Mouse (Mus musculus): ENCODE results near the gene Spp2. TPM values are rescaled to one million over a fixed set of nuclear protein-coding genes. Genes with fewer than 3 reads are reported as not detected.

The Spp2 gene
- polyA plus RNA-seq, 1 experiment from 2014 or later, result not detected

GRCm38 (mm10) chr1:88456451-88457072, 49.8 kb downstream of the Spp2 start:
- Histone ChIP-seq H3K27ac (ENCODE audit: low read depth, low read length) (no peak overlapping the region), H3K4me3 (ENCODE audit: low read depth, low read length) (no peak overlapping the region), H3K4me1 (replicated peaks; ENCODE audit: control insufficient read depth, insufficient read depth, low read length) (no peaks in the 10 kb centered on the region), H3K9me3 (ENCODE audit: control insufficient read depth, low read length) (no peaks in the 10 kb centered on the region), H3K36me3 (ENCODE audit: control insufficient read depth, insufficient read depth, low read length) (no peaks in the 10 kb centered on the region), H3K4me2 (replicated peaks; ENCODE audit: low read depth, low read length) (no peak overlapping the region), H3K9ac (ENCODE audit: low read depth, low read length) (no peak overlapping the region), H3K27me3 (ENCODE audit: control insufficient read depth, insufficient read depth, low read length) (no peaks in the 10 kb centered on the region)
- 57% methylated on average over 14 of the region's 14 CpGs for WGBS
- DNase-seq (ENCODE audit: low spot score) (peak; percentile 87), ATAC-seq (ENCODE audit: low FRiP score) (peak; percentile 65)

GRCm38 (mm10) chr1:88459196-88459595, 52.4 kb downstream of the Spp2 start:
- no peak overlapping the region for H3K4me2 ChIP-seq (replicated peaks; ENCODE audit: low read depth, low read length)
- no peak overlapping the region for H3K9ac ChIP-seq (ENCODE audit: low read depth, low read length)
- H3K9me3 ChIP-seq (ENCODE audit: control insufficient read depth, low read length), result no peaks in the 10 kb centered on the region
- no peaks in the 10 kb centered on the region for H3K27me3 ChIP-seq (ENCODE audit: control insufficient read depth, insufficient read depth, low read length)
- no peaks in the 10 kb centered on the region for H3K4me1 ChIP-seq (replicated peaks; ENCODE audit: control insufficient read depth, insufficient read depth, low read length)
- no peaks in the 10 kb centered on the region for H3K36me3 ChIP-seq (ENCODE audit: control insufficient read depth, insufficient read depth, low read length)
- no peak for DNase-seq (ENCODE audit: low spot score)
- no peak overlapping the region for H3K27ac ChIP-seq (ENCODE audit: low read depth, low read length)
- ATAC-seq (ENCODE audit: low FRiP score), result no peak
- WGBS, result 90% methylated on average over 4 of the region's 4 CpGs
- no peak overlapping the region for H3K4me3 ChIP-seq (ENCODE audit: low read depth, low read length)

GRCm38 (mm10) chr1:88459655-88460054, 52.9 kb downstream of the Spp2 start:
- H3K4me2 ChIP-seq (replicated peaks; ENCODE audit: low read depth, low read length), result no peak overlapping the region
- H3K4me3 ChIP-seq (ENCODE audit: low read depth, low read length), result no peak overlapping the region
- DNase-seq (ENCODE audit: low spot score) (no peak), ATAC-seq (ENCODE audit: low FRiP score) (no peak)
- H3K4me1 ChIP-seq (replicated peaks; ENCODE audit: control insufficient read depth, insufficient read depth, low read length), result no peaks in the 10 kb centered on the region
- no peaks in the 10 kb centered on the region for H3K9me3 ChIP-seq (ENCODE audit: control insufficient read depth, low read length)
- H3K36me3 ChIP-seq (ENCODE audit: control insufficient read depth, insufficient read depth, low read length), result no peaks in the 10 kb centered on the region
- H3K9ac ChIP-seq (ENCODE audit: low read depth, low read length), result no peak overlapping the region
- 72% methylated on average over 5 of the region's 5 CpGs for WGBS
- H3K27ac ChIP-seq (ENCODE audit: low read depth, low read length), result no peak overlapping the region
- no peaks in the 10 kb centered on the region for H3K27me3 ChIP-seq (ENCODE audit: control insufficient read depth, insufficient read depth, low read length)

- H3K27me3 ChIP-seq (ENCODE audit: control insufficient read depth, insufficient read depth, low read length), result no peaks in the 10 kb centered on the region
- H3K4me1 ChIP-seq (replicated peaks; ENCODE audit: control insufficient read depth, insufficient read depth, low read length), result no peaks in the 10 kb centered on the region
- H3K4me2 ChIP-seq (replicated peaks; ENCODE audit: low read depth, low read length), result no peak overlapping the region
- H3K4me3 ChIP-seq (ENCODE audit: low read depth, low read length), result no peak overlapping the region
- no peak for ATAC-seq (ENCODE audit: low FRiP score)
- no peaks in the 10 kb centered on the region for H3K36me3 ChIP-seq (ENCODE audit: control insufficient read depth, insufficient read depth, low read length)
- H3K9ac ChIP-seq (ENCODE audit: low read depth, low read length), result no peak overlapping the region
- 44% methylated on average over 1 of the region's 1 CpGs for WGBS
- H3K9me3 ChIP-seq (ENCODE audit: control insufficient read depth, low read length), result no peaks in the 10 kb centered on the region
- no peak for DNase-seq (ENCODE audit: low spot score)
- no peak overlapping the region for H3K27ac ChIP-seq (ENCODE audit: low read depth, low read length)
Measured at GRCm38 (mm10) chr1:88461096-88461495, 54.3 kb downstream of the Spp2 start.

- 54% methylated on average over 6 of the region's 6 CpGs for WGBS
- Histone ChIP-seq H3K4me1 (replicated peaks; ENCODE audit: control insufficient read depth, insufficient read depth, low read length) (no peaks in the 10 kb centered on the region), H3K4me3 (ENCODE audit: low read depth, low read length) (no peak overlapping the region), H3K4me2 (replicated peaks; ENCODE audit: low read depth, low read length) (no peak overlapping the region), H3K36me3 (ENCODE audit: control insufficient read depth, insufficient read depth, low read length) (no peaks in the 10 kb centered on the region), H3K9me3 (ENCODE audit: control insufficient read depth, low read length) (no peaks in the 10 kb centered on the region), H3K9ac (ENCODE audit: low read depth, low read length) (no peak overlapping the region), H3K27me3 (ENCODE audit: control insufficient read depth, insufficient read depth, low read length) (no peaks in the 10 kb centered on the region), H3K27ac (ENCODE audit: low read depth, low read length) (no peak overlapping the region)
- DNase-seq (ENCODE audit: low spot score) (no peak), ATAC-seq (ENCODE audit: low FRiP score) (no peak)
Measured at GRCm38 (mm10) chr1:88462484-88462883, 55.7 kb downstream of the Spp2 start.

- Histone ChIP-seq H3K4me2 (replicated peaks; ENCODE audit: low read depth, low read length) (no peak overlapping the region), H3K27me3 (ENCODE audit: control insufficient read depth, insufficient read depth, low read length) (no peaks in the 10 kb centered on the region), H3K4me3 (ENCODE audit: low read depth, low read length) (no peak overlapping the region), H3K9ac (ENCODE audit: low read depth, low read length) (no peak overlapping the region), H3K27ac (ENCODE audit: low read depth, low read length) (no peak overlapping the region), H3K9me3 (ENCODE audit: control insufficient read depth, low read length) (no peaks in the 10 kb centered on the region), H3K36me3 (ENCODE audit: control insufficient read depth, insufficient read depth, low read length) (no peaks in the 10 kb centered on the region), H3K4me1 (replicated peaks; ENCODE audit: control insufficient read depth, insufficient read depth, low read length) (no peaks in the 10 kb centered on the region)
- ATAC-seq (ENCODE audit: low FRiP score) (no peak), DNase-seq (ENCODE audit: low spot score) (no peak)
- 89% methylated on average over 3 of the region's 3 CpGs for WGBS
Measured at GRCm38 (mm10) chr1:88463241-88463640, 56.5 kb downstream of the Spp2 start.

GRCm38 (mm10) chr1:88464109-88464905, 57.5 kb downstream of the Spp2 start:
- ATAC-seq (ENCODE audit: low FRiP score) (no peak), DNase-seq (ENCODE audit: low spot score) (no peak)
- WGBS, result 68% methylated on average over 6 of the region's 6 CpGs
- Histone ChIP-seq H3K9me3 (ENCODE audit: control insufficient read depth, low read length) (no peaks in the 10 kb centered on the region), H3K4me1 (replicated peaks; ENCODE audit: control insufficient read depth, insufficient read depth, low read length) (no peaks in the 10 kb centered on the region), H3K36me3 (ENCODE audit: control insufficient read depth, insufficient read depth, low read length) (no peaks in the 10 kb centered on the region), H3K27ac (ENCODE audit: low read depth, low read length) (no peak overlapping the region), H3K4me3 (ENCODE audit: low read depth, low read length) (no peak overlapping the region), H3K4me2 (replicated peaks; ENCODE audit: low read depth, low read length) (no peak overlapping the region), H3K27me3 (ENCODE audit: control insufficient read depth, insufficient read depth, low read length) (no peaks in the 10 kb centered on the region), H3K9ac (ENCODE audit: low read depth, low read length) (no peak overlapping the region)

GRCm38 (mm10) chr1:88465722-88466121, 59.0 kb downstream of the Spp2 start:
- H3K27me3 ChIP-seq (ENCODE audit: control insufficient read depth, insufficient read depth, low read length), result no peaks in the 10 kb centered on the region
- 73% methylated on average over 4 of the region's 4 CpGs for WGBS

More at GRCm38 (mm10) chr1:88465722-88466121, 59.0 kb downstream of the Spp2 start:
- Histone ChIP-seq H3K27ac (ENCODE audit: low read depth, low read length) (no peak overlapping the region), H3K4me3 (ENCODE audit: low read depth, low read length) (no peak overlapping the region), H3K4me1 (replicated peaks; ENCODE audit: control insufficient read depth, insufficient read depth, low read length) (no peaks in the 10 kb centered on the region), H3K36me3 (ENCODE audit: control insufficient read depth, insufficient read depth, low read length) (no peaks in the 10 kb centered on the region), H3K9me3 (ENCODE audit: control insufficient read depth, low read length) (no peaks in the 10 kb centered on the region), H3K9ac (ENCODE audit: low read depth, low read length) (no peak overlapping the region), H3K4me2 (replicated peaks; ENCODE audit: low read depth, low read length) (no peak overlapping the region)
- DNase-seq (ENCODE audit: low spot score), result no peak
- ATAC-seq (ENCODE audit: low FRiP score), result no peak
